Mouse (Mus musculus) midbrain, embryonic 15.5 days (tissue): ENCODE data around the gene Capn5. TPM values are rescaled to one million over a fixed set of nuclear protein-coding genes. Genes with fewer than 3 reads are reported as not detected.
A peak's percentile ranks its signal among the peaks of the same experiment; 100 is the strongest.

Source experiments
- ATAC-seq: fragments of 200-750 bp; cut with Nextera tagmentation; replicated peaks from 2 replicates; pipeline ENCODE4 v1.8.0; 2017; ENCODE audit warnings: moderate TSS enrichment
- H3K27ac ChIP-seq: fragments of 300-500 bp; sonication (generic); 2 replicates; pipeline ENCODE4 v1.5.1; 2015; ENCODE audit warnings: mild to moderate bottlenecking, inconsistent platforms
- H3K27me3 ChIP-seq: fragments of 300-500 bp; sonication (generic); replicated peaks from 2 replicates; pipeline ENCODE4 v1.6.1; 2015; ENCODE audit warnings: inconsistent platforms
- H3K36me3 ChIP-seq: fragments of 300-500 bp; sonication (generic); replicated peaks from 2 replicates; pipeline ENCODE4 v1.6.1; 2015; ENCODE audit warnings: inconsistent platforms
- H3K4me1 ChIP-seq: fragments of 300-500 bp; sonication (generic); 2 replicates; pipeline ENCODE4 v1.6.1; 2015; ENCODE audit warnings: inconsistent platforms
- H3K4me2 ChIP-seq: fragments of 300-500 bp; sonication (generic); 2 replicates; pipeline ENCODE4 v1.6.1; 2015; ENCODE audit warnings: inconsistent platforms, mild to moderate bottlenecking, moderate library complexity
- H3K4me3 ChIP-seq: fragments of 300-500 bp; sonication (generic); 2 replicates; pipeline ENCODE4 v1.5.1; 2015; ENCODE audit warnings: mild to moderate bottlenecking, inconsistent platforms
- H3K9ac ChIP-seq: fragments of 300-500 bp; sonication (generic); 2 replicates; pipeline ENCODE4 v1.6.1; 2015; ENCODE audit warnings: mild to moderate bottlenecking, inconsistent platforms
- H3K9me3 ChIP-seq: fragments of 300-500 bp; sonication (generic); 2 replicates; pipeline ENCODE4 v1.6.1; 2016; ENCODE audit warnings: inconsistent platforms
- WGBS: fragments of 180-500 bp; shearing (Covaris S2); methylation state at CpG from one replicate; pipeline ENCODE4 v1.1.7; 2015; ENCODE audit warnings: mixed read lengths; 5-methylcytosine and 5-hydroxymethylcytosine counted together
- polyA plus RNA-seq: library from polyadenylated mRNA; unstranded; fragments of >200 nt; fragmentation: Nextera tagmentation; extraction: Ambion mirVana; gene quantifications from 2 replicates; pipeline ENCODE4 v1.2.1, GENCODE M21; 2015

Capn5 gene
- polyA plus RNA-seq, 1 experiment from 2014 or later: 19.0 TPM

DNA sequence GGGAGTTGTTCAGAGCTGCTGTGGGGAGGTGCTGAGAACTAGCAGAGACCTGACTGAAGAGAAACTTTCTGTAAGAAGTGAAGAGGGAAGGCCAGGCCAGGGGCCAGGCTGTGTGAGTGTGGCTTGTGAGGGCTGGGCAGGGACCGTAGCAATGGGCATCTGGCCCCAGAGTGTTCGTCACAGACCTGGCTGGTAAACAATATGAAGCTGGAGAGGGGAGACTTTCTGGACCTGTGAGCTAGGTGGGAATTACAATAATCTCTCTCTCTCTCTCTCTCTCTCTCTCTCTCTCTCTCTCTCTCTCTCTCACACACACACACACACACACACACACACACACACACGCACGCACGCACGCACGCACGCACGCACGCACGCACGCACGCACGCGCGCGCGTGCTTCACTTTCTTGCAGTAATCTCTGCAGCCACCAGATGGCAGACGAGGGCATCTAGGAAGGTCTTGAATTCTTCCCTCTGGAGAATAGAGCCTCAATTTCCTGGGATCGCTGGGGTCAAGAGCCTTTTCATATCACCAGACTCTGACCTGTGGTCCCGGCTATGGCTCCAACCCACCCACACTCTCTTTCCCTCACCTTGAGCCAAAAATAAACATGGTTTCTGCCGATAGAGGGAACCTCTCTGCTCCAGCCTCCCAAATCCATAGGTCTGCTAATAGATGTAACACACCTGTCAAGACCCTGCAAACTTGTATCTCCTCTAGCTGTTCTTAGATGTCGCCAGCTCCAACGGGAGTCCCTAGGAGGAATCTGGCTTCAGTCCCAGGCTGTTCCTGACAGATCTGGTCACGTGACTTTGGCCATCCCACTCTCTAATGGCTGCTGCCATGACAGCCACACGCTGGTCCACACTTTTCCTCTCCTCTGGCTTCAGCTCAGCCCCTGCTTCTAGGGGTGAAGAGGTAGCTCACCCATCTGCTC is 74.8 kb downstream of the Capn5 start:
- Histone ChIP-seq H3K27ac (peak overlapping the region; percentile 74), H3K9me3 (no peaks in the 10 kb centered on the region), H3K4me2 (peak overlapping the region; percentile 50), H3K27me3 (no peaks in the 10 kb centered on the region), H3K4me3 (peak overlapping the region; percentile 29), H3K9ac (peak overlapping the region; percentile 50), H3K36me3 (no peaks in the 10 kb centered on the region), H3K4me1 (peaks cover 21% of the 10 kb centered on the region)
- 12% methylated on average over 26 of the region's 26 CpGs for WGBS
- ATAC-seq: peak; percentile 82

DNA sequence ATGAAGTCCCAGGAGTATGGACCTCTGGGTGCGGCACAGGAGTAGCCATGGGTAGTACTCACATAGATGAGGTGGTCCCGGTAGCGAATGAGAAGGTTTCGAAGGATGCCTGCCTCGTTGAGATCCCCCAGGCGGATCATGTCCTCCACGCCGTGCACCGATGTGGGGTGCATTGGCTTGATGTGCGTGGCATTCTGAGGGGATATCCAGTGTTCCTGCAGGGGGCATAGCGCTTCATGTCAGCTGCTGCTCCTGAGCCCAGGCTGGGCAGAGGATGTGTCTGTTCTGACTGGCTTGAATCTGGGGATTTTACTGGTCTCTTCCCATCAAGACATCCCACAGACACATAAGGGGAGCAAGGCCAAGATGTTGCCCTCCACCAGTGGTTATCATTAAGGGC is 75.6 kb downstream of the Capn5 start:
- Histone ChIP-seq H3K27ac (0 out of 2 replicates have a peak overlapping the region, but pooled peaks have one; percentile 74), H3K36me3 (0 out of 2 replicates have a peak, but pooled peaks cover 1% of the 10 kb centered on the region), H3K4me2 (peak overlapping the region; percentile 50), H3K27me3 (no peaks in the 10 kb centered on the region), H3K9me3 (no peaks in the 10 kb centered on the region), H3K4me3 (peak overlapping the region; percentile 29; the same call in 1 of the 2 replicates), H3K4me1 (peaks cover 21% of the 10 kb centered on the region), H3K9ac (0 out of 2 replicates have a peak overlapping the region, but pooled peaks have one; percentile 50)
- peak; percentile 57 for ATAC-seq
- 95% methylated on average over 11 of the region's 11 CpGs for WGBS

DNA sequence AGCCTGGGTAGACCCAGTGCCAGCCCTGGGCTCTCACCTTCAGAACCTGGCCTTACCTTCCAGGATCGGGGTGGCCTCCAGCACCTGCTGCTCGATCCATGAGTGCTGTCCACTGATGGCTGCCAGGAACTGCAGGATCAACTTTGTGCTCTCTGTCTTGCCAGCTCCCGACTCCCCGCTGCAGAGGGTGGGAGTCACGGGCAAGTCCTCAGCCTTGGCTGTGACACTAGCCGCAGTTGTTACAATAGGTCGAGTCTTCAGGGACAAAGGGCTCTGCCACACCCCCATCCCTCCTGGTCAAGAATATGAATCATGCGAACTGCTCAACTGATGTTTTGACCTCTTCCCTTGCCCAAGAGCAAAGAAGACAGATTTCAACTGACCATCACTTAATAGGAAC is 80.5 kb downstream of the Capn5 start:
- Histone ChIP-seq H3K4me2 (no peak overlapping the region), H3K9ac (no peak overlapping the region), H3K27me3 (no peaks in the 10 kb centered on the region), H3K36me3 (peaks cover 10% of the 10 kb centered on the region; the same call in 1 of the 2 replicates), H3K4me1 (peaks cover 11% of the 10 kb centered on the region), H3K27ac (no peak overlapping the region), H3K9me3 (no peaks in the 10 kb centered on the region), H3K4me3 (no peak overlapping the region)
- ATAC-seq: no peak
- WGBS: 89% methylated on average over 8 of the region's 8 CpGs

DNA sequence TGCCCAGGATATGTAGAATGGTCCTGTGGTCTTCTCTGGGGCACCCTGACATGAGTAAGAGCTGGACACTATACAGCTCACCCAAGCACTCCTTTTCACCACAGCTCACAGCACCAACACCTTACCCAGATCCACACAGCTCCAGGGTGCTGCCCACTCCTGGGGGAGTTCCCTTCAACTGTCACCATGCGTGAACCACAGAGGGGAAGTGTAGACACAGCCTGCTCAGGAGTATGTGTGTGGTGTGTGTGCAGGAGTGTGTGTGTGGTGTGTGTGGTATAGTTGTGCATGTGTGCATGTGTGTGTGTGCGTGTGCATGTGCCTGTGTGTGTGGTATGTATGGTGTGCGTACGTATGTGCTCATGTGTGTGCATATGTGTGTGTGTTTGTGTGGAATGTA is 82.2 kb downstream of the Capn5 start:
- Histone ChIP-seq H3K9ac (no peak overlapping the region), H3K27ac (no peak overlapping the region), H3K4me1 (no peaks in the 10 kb centered on the region), H3K9me3 (no peaks in the 10 kb centered on the region), H3K27me3 (no peaks in the 10 kb centered on the region), H3K4me2 (no peak overlapping the region), H3K4me3 (no peak overlapping the region), H3K36me3 (peaks cover 10% of the 10 kb centered on the region; the same call in 1 of the 2 replicates)
- WGBS: 92% methylated on average over 4 of the region's 4 CpGs
- 0 out of 2 replicates have a peak, but pooled peaks have one; percentile 17 for ATAC-seq

DNA sequence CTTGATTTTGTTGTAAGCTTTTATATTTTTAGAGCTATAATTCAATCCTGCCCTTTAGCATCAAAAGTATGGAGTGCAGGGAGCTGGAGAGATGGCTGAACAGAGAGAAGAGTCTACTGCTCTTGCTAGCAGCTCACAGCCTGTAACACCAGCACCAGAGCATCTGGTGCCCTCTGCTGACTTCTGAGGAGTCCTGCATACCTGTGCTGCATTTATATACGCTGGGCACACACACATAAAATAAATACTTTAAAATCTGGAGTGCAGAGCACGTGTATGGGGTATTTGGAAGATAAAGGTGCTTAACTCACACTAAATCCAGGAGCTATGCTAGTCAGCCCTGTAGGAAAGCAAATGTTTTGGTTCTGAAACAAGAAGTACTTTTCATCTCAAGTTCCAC is 91.7 kb downstream of the Capn5 start:
- Histone ChIP-seq H3K36me3 (no peaks in the 10 kb centered on the region), H3K4me1 (peaks cover 5% of the 10 kb centered on the region), H3K27me3 (no peaks in the 10 kb centered on the region), H3K9ac (no peak overlapping the region), H3K27ac (no peak overlapping the region), H3K9me3 (no peaks in the 10 kb centered on the region), H3K4me2 (no peak overlapping the region), H3K4me3 (no peak overlapping the region)
- 44% methylated on average over 2 of the region's 2 CpGs for WGBS
- 0 out of 2 replicates have a peak, but pooled peaks have one; percentile 40 for ATAC-seq

DNA sequence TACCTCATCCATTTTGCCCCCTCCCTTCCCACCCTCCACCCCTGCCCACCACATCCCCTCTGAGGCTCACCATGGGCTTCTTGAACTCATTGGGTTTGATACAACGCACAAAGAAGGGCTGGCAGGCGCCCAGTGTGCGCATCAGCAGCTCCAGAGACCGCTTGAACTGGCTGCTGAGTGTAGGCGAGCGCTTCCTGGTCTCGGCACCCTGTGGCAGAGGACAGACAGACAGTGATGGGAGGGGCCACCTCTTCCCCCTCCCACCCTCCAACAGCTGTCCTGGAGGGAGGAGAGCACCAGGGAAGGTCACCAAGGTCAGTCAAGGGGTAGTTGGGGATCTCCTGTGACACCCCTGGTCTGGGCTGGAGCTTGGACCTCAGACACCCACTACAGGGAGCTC is 92.8 kb downstream of the Capn5 start:
- H3K9me3 ChIP-seq: no peaks in the 10 kb centered on the region
- H3K27me3 ChIP-seq: no peaks in the 10 kb centered on the region
- peaks cover 5% of the 10 kb centered on the region for H3K4me1 ChIP-seq
- no peak overlapping the region for H3K4me3 ChIP-seq
- no peak overlapping the region for H3K9ac ChIP-seq
- no peaks in the 10 kb centered on the region for H3K36me3 ChIP-seq
- 78% methylated on average over 7 of the region's 7 CpGs for WGBS
- H3K27ac ChIP-seq: no peak overlapping the region
- ATAC-seq: no peak
- no peak overlapping the region for H3K4me2 ChIP-seq

DNA sequence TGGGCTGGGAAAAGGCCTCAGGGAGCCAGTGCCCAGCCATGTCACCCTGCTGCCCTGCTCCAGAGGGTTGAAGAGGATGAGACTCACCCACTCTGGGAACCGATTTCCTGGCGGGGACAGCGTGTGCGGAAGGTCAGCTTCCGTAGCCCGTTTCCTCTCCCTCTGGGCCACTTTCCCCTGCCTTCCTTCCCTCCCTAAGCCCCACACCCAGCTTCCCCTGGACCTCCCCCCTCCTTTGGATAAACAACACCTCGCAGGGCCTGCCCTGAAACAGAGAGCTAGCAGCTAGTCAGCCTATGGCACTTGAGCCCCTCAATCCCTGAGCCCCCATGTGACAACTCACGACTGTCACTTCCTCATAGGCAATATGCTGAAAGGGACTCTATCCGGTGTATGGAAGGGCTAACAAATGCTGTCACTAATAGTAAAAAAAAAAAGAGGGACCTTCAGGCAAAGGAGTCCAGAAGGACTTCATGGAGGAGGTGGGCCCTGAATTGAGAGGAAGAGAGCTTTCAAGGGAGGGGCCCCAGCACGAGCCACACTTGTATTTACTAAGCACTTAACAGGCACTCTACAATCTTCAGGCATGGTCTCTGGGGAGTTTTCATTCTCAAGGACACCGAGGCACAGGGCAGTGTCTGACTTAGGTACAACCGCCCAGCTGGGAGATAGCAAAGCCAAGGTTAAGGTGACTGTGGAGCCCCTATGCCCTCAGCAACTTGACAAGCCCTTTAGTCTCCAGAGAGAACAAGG is 93.4 kb downstream of the Capn5 start:
- ATAC-seq: no peak
- Histone ChIP-seq H3K9me3 (no peaks in the 10 kb centered on the region), H3K4me3 (no peak overlapping the region), H3K4me2 (no peak overlapping the region), H3K27me3 (no peaks in the 10 kb centered on the region), H3K27ac (no peak overlapping the region), H3K9ac (no peak overlapping the region), H3K4me1 (peaks cover 5% of the 10 kb centered on the region), H3K36me3 (no peaks in the 10 kb centered on the region)
- 79% methylated on average over 12 of the region's 12 CpGs for WGBS

DNA sequence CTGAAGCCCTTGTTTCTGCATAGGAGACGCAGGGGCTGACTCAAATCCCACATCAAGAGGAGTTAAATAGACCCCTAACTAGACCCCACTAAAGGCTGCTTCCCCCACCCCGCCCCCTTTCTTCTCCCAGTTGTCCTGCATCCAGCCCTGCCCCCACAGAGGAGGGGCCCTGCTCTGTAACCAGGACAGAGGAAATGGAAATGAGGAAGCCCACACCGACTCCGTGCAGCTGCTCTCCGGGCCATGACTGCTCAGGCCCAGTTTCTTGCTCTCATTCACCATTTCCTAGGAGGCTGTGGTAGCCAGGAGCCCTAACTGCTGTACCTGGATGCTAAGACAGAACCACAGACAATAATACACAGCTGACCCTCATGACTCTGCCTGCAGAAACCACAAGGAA is 95.7 kb downstream of the Capn5 start:
- WGBS: 8% methylated on average over 5 of the region's 5 CpGs
- H3K4me1 ChIP-seq: peaks cover 5% of the 10 kb centered on the region
- H3K4me2 ChIP-seq: no peak overlapping the region
- H3K36me3 ChIP-seq: no peaks in the 10 kb centered on the region
- no peak overlapping the region for H3K4me3 ChIP-seq
- H3K27me3 ChIP-seq: no peaks in the 10 kb centered on the region
- H3K9me3 ChIP-seq: no peaks in the 10 kb centered on the region
- H3K9ac ChIP-seq: no peak overlapping the region
- H3K27ac ChIP-seq: no peak overlapping the region
- ATAC-seq: no peak

DNA sequence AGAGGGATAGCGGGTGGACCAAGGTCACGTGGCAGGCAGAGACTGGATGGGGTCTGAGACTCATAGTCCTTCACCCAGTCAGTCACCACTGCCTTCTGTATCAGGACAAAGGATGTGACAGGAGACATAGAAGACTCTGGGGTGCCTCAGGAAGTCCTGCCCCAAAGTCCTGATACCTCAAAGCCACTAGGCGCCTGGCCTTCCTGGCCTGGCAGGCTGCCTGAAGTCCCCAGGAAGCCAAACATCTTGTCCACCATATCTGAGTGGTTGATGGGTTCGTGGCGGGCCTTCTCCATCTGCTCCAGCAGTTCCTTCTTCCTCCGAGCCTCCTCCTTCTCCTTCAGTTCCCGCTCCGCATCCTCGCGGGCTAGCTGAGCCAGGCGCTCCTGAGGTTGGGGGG is 100.6 kb downstream of the Capn5 start:
- no peak for ATAC-seq
- Histone ChIP-seq H3K4me2 (no peak overlapping the region), H3K9me3 (no peaks in the 10 kb centered on the region), H3K27me3 (no peaks in the 10 kb centered on the region), H3K9ac (no peak overlapping the region), H3K4me1 (peaks cover 3% of the 10 kb centered on the region), H3K36me3 (no peaks in the 10 kb centered on the region), H3K27ac (no peak overlapping the region), H3K4me3 (no peak overlapping the region)
- WGBS: 88% methylated on average over 11 of the region's 11 CpGs

DNA sequence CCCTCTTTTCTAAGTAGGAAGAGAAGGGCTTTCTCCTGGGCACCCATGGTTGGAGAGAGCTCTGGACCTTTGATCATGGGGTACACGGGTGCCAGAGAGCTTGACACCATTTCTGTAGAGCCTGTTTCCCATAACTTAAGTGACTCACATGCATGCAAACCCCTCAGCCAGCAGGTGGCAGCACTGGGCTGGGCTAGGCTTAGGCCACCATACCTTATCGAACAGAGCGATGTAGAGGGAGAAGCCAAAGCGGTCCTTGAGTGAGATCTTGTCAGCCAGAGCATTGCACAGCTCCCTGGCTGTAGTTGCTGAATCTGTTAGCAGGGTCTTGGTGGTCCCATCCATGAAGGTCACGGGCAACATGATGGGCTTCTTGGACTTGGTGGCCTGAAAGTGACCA is 106.5 kb downstream of the Capn5 start:
- Histone ChIP-seq H3K4me2 (no peak overlapping the region), H3K4me3 (no peak overlapping the region), H3K9ac (no peak overlapping the region), H3K4me1 (no peaks in the 10 kb centered on the region), H3K27ac (no peak overlapping the region), H3K36me3 (no peaks in the 10 kb centered on the region), H3K27me3 (no peaks in the 10 kb centered on the region), H3K9me3 (no peaks in the 10 kb centered on the region)
- 35% methylated on average over 5 of the region's 5 CpGs for WGBS
- peak; percentile 69 for ATAC-seq
